10 mouse cellular contexts compared by ENCODE assay signal in genomic region chr16:10783152-10783434, GRCm38 (mm10). TPM values are rescaled to one million over a fixed set of nuclear protein-coding genes. Genes with fewer than 3 reads are reported as not detected.
DNase-seq lines count a peak whose midpoint lies in the region; ATAC-seq and TF ChIP-seq lines count a peak whose summit lies in the region.
"Had no signal": no experiment of that assay in that cellular context is flagged by ENCODE, and none has a peak within 500 bp of the region (broad histone marks: within the 10 kb centered on the region; RNA-seq: fewer than 3 reads in every experiment).

No protein-coding gene starts in this region.

- H3K27me3 ChIP-seq in megakaryocyte, embryonic 14.5 days (replicated peaks), result peaks cover 18% of the 10 kb centered on the region
- H3K27me3 ChIP-seq in stomach, embryonic 16.5 days (ENCODE audit: control insufficient read depth, insufficient read depth, low read length), result no peaks in the 10 kb centered on the region

- H3K27ac ChIP-seq in gastrocnemius, adult 2 months, result peak overlapping the region; percentile 46; the same call in 1 of the 2 replicates
- peak overlapping the region; percentile 57; the same call in 1 of the 2 replicates for H3K27ac ChIP-seq in stomach, embryonic 16.5 days (ENCODE audit: low read length)
- H3K27ac ChIP-seq: forebrain, embryonic 13.5 days had no signal

- H3K4me2 ChIP-seq in stomach, embryonic 16.5 days (ENCODE audit: low read depth, low read length), result peak overlapping the region; percentile 91

- TF ChIP-seq CTCF in gastrocnemius, adult 2 months (IDR thresholded peaks at IDR 0.05), result no peak

- H3K36me3 ChIP-seq in megakaryocyte, embryonic 14.5 days (replicated peaks; ENCODE audit: low read length), result peaks cover 29% of the 10 kb centered on the region
- H3K36me3 ChIP-seq in stomach, embryonic 16.5 days (ENCODE audit: control insufficient read depth, insufficient read depth, low read length), result no peaks in the 10 kb centered on the region

- intact Hi-C loops in gastrocnemius, adult 2 months (cut with DNase I), result no loop called here

- peak; percentile 30 for DNase-seq in gastrocnemius, adult 2 months
- no peak for DNase-seq in gastrocnemius, postnatal 10 days
- DNase-seq in induced T-regulatory cell, adult 2 months (ENCODE audit: low read depth), result peak; percentile 75
- DNase-seq in kidney, adult 11 months, result no peak

- H3K4me1 ChIP-seq in megakaryocyte, embryonic 14.5 days, result peaks cover 75% of the 10 kb centered on the region
- H3K4me1 ChIP-seq in stomach, embryonic 16.5 days (ENCODE audit: control insufficient read depth, insufficient read depth, low read length), result peaks cover 39% of the 10 kb centered on the region

- no peak for ATAC-seq in megakaryocyte, adult 5-6 weeks (ENCODE audit: poor library complexity, severe bottlenecking)
- no peak for ATAC-seq in stomach, embryonic 16.5 days (ENCODE audit: insufficient read depth, low FRiP score)
- no peak for ATAC-seq in monocyte, adult 5-6 weeks (replicated peaks; ENCODE audit: insufficient number of reproducible peaks, low FRiP score, low TSS enrichment, poor library complexity, severe bottlenecking)
- ATAC-seq: forebrain, embryonic 13.5 days had no signal

- H3K9me3 ChIP-seq in megakaryocyte, embryonic 14.5 days, result no peaks in the 10 kb centered on the region
- H3K9me3 ChIP-seq in stomach, embryonic 16.5 days (replicated peaks; ENCODE audit: control insufficient read depth, low read length), result no peaks in the 10 kb centered on the region
- H3K9me3 ChIP-seq: forebrain, embryonic 13.5 days had no signal

- H3K4me3 ChIP-seq in gastrocnemius, adult 2 months, result peak overlapping the region; percentile 84
- H3K4me3 ChIP-seq in megakaryocyte, embryonic 14.5 days (replicated peaks), result peak overlapping the region; percentile 99
- peak overlapping the region; percentile 79 for H3K4me3 ChIP-seq in stomach, embryonic 16.5 days (replicated peaks; ENCODE audit: low read length)
- H3K4me3 ChIP-seq: forebrain, embryonic 13.5 days had no signal

- H3K9ac ChIP-seq in stomach, embryonic 16.5 days (ENCODE audit: low read length), result peak overlapping the region; percentile 57

- WGBS in stomach, embryonic 16.5 days, result 10% methylated on average over 1 of the region's 1 CpGs

RNA-seq across cellular contexts. Expression of gene Socs1, which starts 2.2 kb away (rescaled TPM):
- under 1 TPM; 0.33 to 0.61 TPM for total RNA-seq in gastrocnemius, adult 2 months (2021)
- total RNA-seq in gastrocnemius, postnatal 10 days (2021), result 1 to 10 TPM; 1.1 to 2.2 TPM
- 13.2 and 35.3 TPM in 2 replicates for polyA plus RNA-seq in megakaryocyte, embryonic 14.5 days (2012; ENCODE audit: insufficient read depth, low replicate concordance)
- total RNA-seq in megakaryocyte, adult 5-6 weeks (2015), result 0.54 and 0.59 TPM in 2 replicates
- total RNA-seq in megakaryocyte, adult 5-6 weeks (2017), result 0.73 and 1.7 TPM in 2 replicates
- polyA plus RNA-seq in stomach, embryonic 16.5 days (2015; fragmentation: Nextera tagmentation; extraction: Ambion mirVana), result 6.2 and 7.3 TPM in 2 replicates
- 1.4 to 6.3 TPM (median 1.5 TPM) in 3 replicates for total RNA-seq in monocyte, adult 5-6 weeks (2017)

RNA-seq across cellular contexts. Expression of gene Tnp2, which starts 5.4 kb away (rescaled TPM):
- total RNA-seq in gastrocnemius, adult 2 months (2021), result not detected
- not detected for total RNA-seq in gastrocnemius, postnatal 10 days (2021)
- polyA plus RNA-seq in megakaryocyte, embryonic 14.5 days (2012; ENCODE audit: insufficient read depth, low replicate concordance), result not detected in 2 replicates
- total RNA-seq in megakaryocyte, adult 5-6 weeks (2015), result not detected in 2 replicates
- total RNA-seq in megakaryocyte, adult 5-6 weeks (2017), result not detected in 2 replicates
- polyA plus RNA-seq in stomach, embryonic 16.5 days (2015; fragmentation: Nextera tagmentation; extraction: Ambion mirVana), result not detected in 2 replicates
- total RNA-seq in monocyte, adult 5-6 weeks (2017), result 6.7 TPM in 1 of 3 replicates, not detected in the others
- polyA plus RNA-seq: brain, embryonic 14.5 days; forebrain, embryonic 13.5 days had no signal

RNA-seq across cellular contexts. Expression of gene Prm3, which starts 7.6 kb away (rescaled TPM):
- total RNA-seq in gastrocnemius, adult 2 months (2021), result not detected
- not detected for total RNA-seq in gastrocnemius, postnatal 10 days (2021)
- polyA plus RNA-seq in megakaryocyte, embryonic 14.5 days (2012; ENCODE audit: insufficient read depth, low replicate concordance), result not detected in 2 replicates
- total RNA-seq in megakaryocyte, adult 5-6 weeks (2015), result not detected in 2 replicates
- not detected in 2 replicates for total RNA-seq in megakaryocyte, adult 5-6 weeks (2017)
- polyA plus RNA-seq in stomach, embryonic 16.5 days (2015; fragmentation: Nextera tagmentation; extraction: Ambion mirVana), result not detected in 2 replicates
- not detected in 3 replicates for total RNA-seq in monocyte, adult 5-6 weeks (2017)
- polyA plus RNA-seq: brain, embryonic 14.5 days; forebrain, embryonic 13.5 days had no signal

RNA-seq across cellular contexts. Expression of gene Prm2, which starts 12.8 kb away (rescaled TPM):
- not detected for total RNA-seq in gastrocnemius, adult 2 months (2021)
- not detected for total RNA-seq in gastrocnemius, postnatal 10 days (2021)
- not detected in 2 replicates for polyA plus RNA-seq in megakaryocyte, embryonic 14.5 days (2012; ENCODE audit: insufficient read depth, low replicate concordance)
- total RNA-seq in megakaryocyte, adult 5-6 weeks (2015), result not detected in 2 replicates
- total RNA-seq in megakaryocyte, adult 5-6 weeks (2017), result not detected in 2 replicates
- polyA plus RNA-seq in stomach, embryonic 16.5 days (2015; fragmentation: Nextera tagmentation; extraction: Ambion mirVana), result not detected in 2 replicates
- total RNA-seq in monocyte, adult 5-6 weeks (2017), result 6.1 to 11.8 TPM in 2 of 3 replicates, not detected in the other
- polyA plus RNA-seq: brain, embryonic 14.5 days; forebrain, embryonic 13.5 days had no signal

RNA-seq across cellular contexts. Expression of gene Prm1, which starts 22.5 kb away (rescaled TPM):
- total RNA-seq in gastrocnemius, adult 2 months (2021), result not detected
- not detected for total RNA-seq in gastrocnemius, postnatal 10 days (2021)
- polyA plus RNA-seq in megakaryocyte, embryonic 14.5 days (2012; ENCODE audit: insufficient read depth, low replicate concordance), result not detected in 2 replicates
- not detected in 2 replicates for total RNA-seq in megakaryocyte, adult 5-6 weeks (2015)
- not detected in 2 replicates for total RNA-seq in megakaryocyte, adult 5-6 weeks (2017)
- not detected in 2 replicates for polyA plus RNA-seq in stomach, embryonic 16.5 days (2015; fragmentation: Nextera tagmentation; extraction: Ambion mirVana)
- 1.5 to 7.7 TPM in 2 of 3 replicates, not detected in the other for total RNA-seq in monocyte, adult 5-6 weeks (2017)
- polyA plus RNA-seq: brain, embryonic 14.5 days; forebrain, embryonic 13.5 days had no signal

Comparison
In these comparisons a context has a peak if more than half of its experiments do, and no peak if none do; other contexts are left out.
1. DNase-seq: peak in gastrocnemius, adult 2 months (single experiment) and induced T-regulatory cell, adult 2 months (single experiment); none in gastrocnemius, postnatal 10 days (single experiment) and kidney, adult 11 months (single experiment).
2. Peak in every context shown above with its lines, with median percentiles within 50 percentile points of each other: H3K4me3 ChIP-seq.